Mouse (Mus musculus) neural tube, embryonic 12.5 days (tissue): Measurements from ENCODE around the gene Thegl. TPM values are rescaled to one million over a fixed set of nuclear protein-coding genes. Genes with fewer than 3 reads are reported as not detected.
"Not testable (repeated sequence)": the region's sequence is repeated elsewhere in the genome, so short reads cannot be mapped to it uniquely, and the experiment has no call there.

Source experiments
- ATAC-seq: fragments of 200-750 bp; cut with Nextera tagmentation; 2 replicates; pipeline ENCODE4 v1.8.0; 2017; ENCODE audit warnings: low read depth, mild to moderate bottlenecking, moderate TSS enrichment, moderate library complexity; ENCODE audit not compliant: low FRiP score
- H3K27ac ChIP-seq: fragments of 300-500 bp; sonication (generic); 2 replicates; pipeline ENCODE4 v1.5.1; 2016
- H3K27me3 ChIP-seq: fragments of 300-500 bp; sonication (generic); replicated peaks from 2 replicates; pipeline ENCODE4 v1.6.1; 2016; ENCODE audit warnings: mild to moderate bottlenecking
- H3K36me3 ChIP-seq: fragments of 300-500 bp; sonication (generic); 2 replicates; pipeline ENCODE4 v1.6.1; 2016; ENCODE audit warnings: mild to moderate bottlenecking
- H3K4me1 ChIP-seq: fragments of 300-500 bp; sonication (generic); 2 replicates; pipeline ENCODE4 v1.6.1; 2016
- H3K4me2 ChIP-seq: fragments of 300-500 bp; sonication (generic); replicated peaks from 2 replicates; pipeline ENCODE4 v1.6.1; 2016; ENCODE audit warnings: mild to moderate bottlenecking
- H3K4me3 ChIP-seq: fragments of 300-500 bp; sonication (generic); 2 replicates; pipeline ENCODE4 v1.5.1; 2016
- H3K9ac ChIP-seq: fragments of 300-500 bp; sonication (generic); 2 replicates; pipeline ENCODE4 v1.6.1; 2016; ENCODE audit warnings: mild to moderate bottlenecking
- H3K9me3 ChIP-seq: fragments of 300-500 bp; sonication (generic); 2 replicates; pipeline ENCODE4 v1.6.1; 2016; ENCODE audit warnings: mild to moderate bottlenecking
- WGBS: fragments of 180-500 bp; shearing (Covaris S2); methylation state at CpG from one replicate; pipeline ENCODE4 v1.1.7; 2016; 5-methylcytosine and 5-hydroxymethylcytosine counted together
- polyA plus RNA-seq: library from polyadenylated mRNA; unstranded; fragments of >200 nt; fragmentation: Nextera tagmentation; extraction: Ambion mirVana; gene quantifications from 2 replicates; pipeline ENCODE4 v1.2.1, GENCODE M21; 2016

Thegl gene
- 0.30 TPM in 1 of 2 replicates, not detected in the other for polyA plus RNA-seq

- Histone ChIP-seq H3K27ac (no peak within 1 kb of the TSS), H3K27me3 (peaks cover 6% of the 10 kb centered on the region; the same call in 1 of the 2 replicates), H3K9ac (peak within 1 kb of the TSS; percentile 45), H3K4me2 (peak within 1 kb of the TSS; percentile 78), H3K9me3 (no peaks in the 10 kb centered on the region), H3K4me3 (peak within 1 kb of the TSS; percentile 51), H3K4me1 (no peaks in the 10 kb centered on the region), H3K36me3 (no peaks in the 10 kb centered on the region)
- peak; percentile 99 for ATAC-seq
- WGBS, result 10% methylated on average over 57 of the region's 57 CpGs
Observed at GRCm38 (mm10) chr5:77015544-77016482, at the start of gene Thegl. Gene Thegl (plus strand): TSS chr5:77016023.

GRCm38 (mm10) chr5:76969250-76969649, 46.6 kb upstream of the Thegl start:
- Histone ChIP-seq H3K4me2 (no peak overlapping the region), H3K4me3 (no peak overlapping the region), H3K4me1 (peaks cover 6% of the 10 kb centered on the region), H3K27ac (no peak overlapping the region), H3K9me3 (no peaks in the 10 kb centered on the region), H3K9ac (no peak overlapping the region), H3K27me3 (no peaks in the 10 kb centered on the region), H3K36me3 (peaks cover 39% of the 10 kb centered on the region)
- no peak for ATAC-seq
- WGBS, result 87% methylated on average over 5 of the region's 5 CpGs

DNA sequence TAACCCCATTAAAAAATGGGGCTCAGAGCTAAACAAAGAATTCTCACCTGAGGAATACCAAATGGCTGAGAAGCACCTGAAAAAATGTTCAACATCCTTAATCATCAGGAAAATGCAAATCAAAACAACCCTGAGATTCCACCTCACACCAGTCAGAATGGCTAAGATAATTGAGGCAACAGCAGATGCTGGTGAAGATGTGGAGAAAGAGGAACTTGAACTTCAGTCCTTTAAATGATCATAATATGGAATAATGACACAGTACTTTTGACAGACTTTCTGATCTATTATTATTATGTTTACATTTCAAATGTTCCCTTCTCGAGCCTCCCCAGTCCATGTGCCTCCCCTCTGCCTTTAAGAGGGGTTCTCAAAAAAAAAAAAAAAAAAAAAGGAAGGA, 44.7 kb upstream of the Thegl start:
- H3K27me3 ChIP-seq, result not testable (repeated sequence)

GRCm38 (mm10) chr5:76973488-76973887, 42.3 kb upstream of the Thegl start:
- H3K27ac ChIP-seq, result no peak overlapping the region
- peaks cover 14% of the 10 kb centered on the region for H3K4me1 ChIP-seq
- H3K36me3 ChIP-seq, result peaks cover 21% of the 10 kb centered on the region
- 72% methylated on average over 3 of the region's 3 CpGs for WGBS
- no peak overlapping the region for H3K4me3 ChIP-seq
- ATAC-seq, result no peak
- no peak overlapping the region; the same call in 1 of the 2 replicates for H3K9ac ChIP-seq
- no peaks in the 10 kb centered on the region for H3K9me3 ChIP-seq
- no peaks in the 10 kb centered on the region for H3K27me3 ChIP-seq
- peak overlapping the region; percentile 86 for H3K4me2 ChIP-seq

More for the DNA sequence above, 44.7 kb upstream of the Thegl start:
- Histone ChIP-seq H3K36me3 (peaks cover 31% of the 10 kb centered on the region), H3K4me1 (peaks cover 14% of the 10 kb centered on the region)
- H3K4me2 ChIP-seq, H3K27ac ChIP-seq, H3K4me3 ChIP-seq, ATAC-seq, H3K9ac ChIP-seq, H3K9me3 ChIP-seq: not testable (repeated sequence)
- 88% methylated on average over 1 of the region's 1 CpGs for WGBS

DNA sequence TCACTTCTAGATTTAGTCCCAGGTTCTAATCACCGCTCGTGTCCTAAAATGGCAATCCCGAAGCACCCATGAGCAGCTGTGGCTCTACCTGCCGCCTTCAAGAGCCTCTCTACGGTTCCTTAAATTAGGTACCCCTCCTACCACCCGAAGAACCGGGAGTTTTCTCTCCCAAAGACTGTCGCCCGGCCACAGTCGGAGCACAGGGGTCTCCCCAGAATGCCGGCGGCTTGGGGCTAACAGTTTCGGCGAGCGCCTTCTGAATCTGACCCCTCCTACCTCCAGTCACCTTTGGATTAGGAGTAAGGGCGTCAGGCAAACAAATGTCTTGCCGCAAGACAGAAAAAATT, 41.6 kb upstream of the Thegl start:
- H3K4me2 ChIP-seq, result peak overlapping the region; percentile 86
- H3K36me3 ChIP-seq, result peaks cover 20% of the 10 kb centered on the region
- 5% methylated on average over 17 of the region's 17 CpGs for WGBS
- peak overlapping the region; percentile 71 for H3K9ac ChIP-seq
- peak; percentile 51; the same call in 1 of the 2 replicates for ATAC-seq
- peak overlapping the region; percentile 85 for H3K4me3 ChIP-seq
- no peaks in the 10 kb centered on the region for H3K27me3 ChIP-seq
- peaks cover 14% of the 10 kb centered on the region for H3K4me1 ChIP-seq
- H3K27ac ChIP-seq, result no peak overlapping the region
- H3K9me3 ChIP-seq, result no peaks in the 10 kb centered on the region

GRCm38 (mm10) chr5:76974554-76975285, 41.1 kb upstream of the Thegl start, which contains the start of gene Srp72:
Gene Srp72 (plus strand): TSS chr5:76974683.
- under 1% methylated on average over 60 of the region's 60 CpGs for WGBS
- Histone ChIP-seq H3K4me1 (peaks cover 14% of the 10 kb centered on the region), H3K36me3 (peaks cover 21% of the 10 kb centered on the region), H3K4me3 (peak within 1 kb of the TSS; percentile 85), H3K27ac (peak within 1 kb of the TSS; percentile 66; the same call in 1 of the 2 replicates), H3K27me3 (no peaks in the 10 kb centered on the region), H3K9me3 (no peaks in the 10 kb centered on the region), H3K4me2 (peak within 1 kb of the TSS; percentile 86), H3K9ac (peak within 1 kb of the TSS; percentile 71)
- ATAC-seq, result peak; percentile 94

GRCm38 (mm10) chr5:76975736-76976135, 40.1 kb upstream of the Thegl start:
- peak overlapping the region; percentile 85 for H3K4me3 ChIP-seq
- WGBS, result 90% methylated on average over 8 of the region's 8 CpGs
- H3K36me3 ChIP-seq, result peaks cover 25% of the 10 kb centered on the region
- H3K4me1 ChIP-seq, result peaks cover 14% of the 10 kb centered on the region
- ATAC-seq, result no peak
- H3K9me3 ChIP-seq, result no peaks in the 10 kb centered on the region
- peak overlapping the region; percentile 86 for H3K4me2 ChIP-seq
- H3K9ac ChIP-seq, result 0 out of 2 replicates have a peak overlapping the region, but pooled peaks have one; percentile 21
- no peak overlapping the region for H3K27ac ChIP-seq
- H3K27me3 ChIP-seq, result no peaks in the 10 kb centered on the region

- 91% methylated on average over 11 of the region's 11 CpGs for WGBS
- Histone ChIP-seq H3K27me3 (no peaks in the 10 kb centered on the region), H3K9ac (no peak overlapping the region), H3K4me1 (no peaks in the 10 kb centered on the region), H3K27ac (no peak overlapping the region), H3K9me3 (no peaks in the 10 kb centered on the region), H3K4me3 (no peak overlapping the region), H3K4me2 (no peak overlapping the region), H3K36me3 (peaks cover 75% of the 10 kb centered on the region)
- ATAC-seq, result no peak
Observed at GRCm38 (mm10) chr5:76984015-76984414, 31.8 kb upstream of the Thegl start.

- no peak for ATAC-seq
- Histone ChIP-seq H3K9ac (no peak overlapping the region), H3K9me3 (no peaks in the 10 kb centered on the region; the same call in 1 of the 2 replicates), H3K27ac (no peak overlapping the region), H3K36me3 (peaks cover 73% of the 10 kb centered on the region), H3K4me2 (no peak overlapping the region), H3K4me3 (no peak overlapping the region), H3K4me1 (no peaks in the 10 kb centered on the region), H3K27me3 (no peaks in the 10 kb centered on the region)
- whole genome bisulfite sequencing, result 96% methylated on average over 3 of the region's 3 CpGs
Observed at GRCm38 (mm10) chr5:76990789-76991188, 25.0 kb upstream of the Thegl start.

GRCm38 (mm10) chr5:76993174-76993814, 22.5 kb upstream of the Thegl start:
- no peak overlapping the region for H3K9ac ChIP-seq
- H3K4me1 ChIP-seq, result no peaks in the 10 kb centered on the region
- WGBS, result 94% methylated on average over 5 of the region's 5 CpGs
- H3K9me3 ChIP-seq, result no peaks in the 10 kb centered on the region; the same call in 1 of the 2 replicates
- peaks cover 77% of the 10 kb centered on the region for H3K36me3 ChIP-seq
- no peak overlapping the region for H3K27ac ChIP-seq
- H3K4me2 ChIP-seq, result no peak overlapping the region
- no peak overlapping the region for H3K4me3 ChIP-seq
- ATAC-seq, result no peak
- no peaks in the 10 kb centered on the region for H3K27me3 ChIP-seq

DNA sequence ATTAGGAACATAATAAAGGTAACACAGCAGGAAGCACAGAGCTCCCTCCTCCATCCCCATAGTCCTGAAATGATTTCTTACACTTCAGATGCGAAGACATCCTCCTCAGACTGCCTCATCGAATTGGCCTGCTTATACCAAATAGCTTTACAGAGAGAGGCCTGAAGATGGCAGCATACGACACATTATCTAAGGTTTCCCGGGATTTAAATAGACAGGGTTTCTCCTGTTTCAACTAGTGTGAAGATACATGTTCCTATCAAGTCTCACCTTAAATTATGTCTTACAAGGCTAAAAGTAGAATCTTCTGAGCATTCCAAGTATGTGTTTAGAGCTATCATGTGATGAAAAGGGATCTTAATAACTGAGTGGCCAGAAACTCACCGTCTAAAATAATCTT, 17.4 kb upstream of the Thegl start:
- Histone ChIP-seq H3K4me3 (no peak overlapping the region), H3K4me2 (no peak overlapping the region), H3K36me3 (peaks cover 64% of the 10 kb centered on the region), H3K4me1 (no peaks in the 10 kb centered on the region), H3K9me3 (no peaks in the 10 kb centered on the region; the same call in 1 of the 2 replicates), H3K9ac (no peak overlapping the region), H3K27me3 (no peaks in the 10 kb centered on the region), H3K27ac (no peak overlapping the region)
- 57% methylated on average over 5 of the region's 5 CpGs for WGBS
- ATAC-seq, result no peak
